Mouse (Mus musculus) liver, adult 2 months (tissue): ENCODE measurements at regions not wholly inside any gene's neighbourhood (a gene's known extent, or its start where the extent isn't known, plus 50 kb on each side); places are given as distances from the start of the nearest gene placed in this dataset.

Experiments used
- CTCF ChIP-seq: fragments of 200-500 bp; IDR thresholded peaks from 2 replicates; pipeline ENCODE4 v1.5.1; 2011; ENCODE audit warnings: low read depth, low read length, control low read depth
- POLR2A ChIP-seq: fragments of 200-500 bp; IDR thresholded peaks from 2 replicates; pipeline ENCODE4 v1.6.1; 2011; ENCODE audit warnings: low read length, control low read depth; ENCODE audit not compliant: insufficient read depth; ENCODE audit errors: extremely low read depth

DNA sequence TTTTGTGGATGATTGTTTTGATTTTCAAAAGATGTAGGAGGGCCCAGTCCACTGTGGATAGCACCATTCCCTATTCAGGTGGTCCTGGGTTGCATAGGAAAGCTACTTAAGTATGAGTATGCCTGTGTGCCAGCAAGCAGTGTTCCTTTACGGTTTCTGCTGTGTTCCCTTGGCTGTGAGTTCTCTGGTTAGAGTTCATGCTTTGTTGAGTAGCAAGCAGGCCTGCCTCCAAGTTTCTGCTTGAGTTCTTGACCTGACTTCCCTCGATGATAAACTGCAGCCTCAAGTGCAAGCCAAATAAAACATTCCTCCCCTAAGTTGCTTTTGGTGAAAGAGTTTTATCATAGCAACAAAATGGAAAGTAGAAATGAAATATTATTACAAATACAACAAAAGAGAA is 744.9 kb upstream of the Chrm3 start:
- TF ChIP-seq POLR2A = no peak
- no peak for TF ChIP-seq CTCF
